Comparison of ENCODE assay signal across 25 mouse cellular contexts in genomic region chr16:46223084-46223600, GRCm38 (mm10).
"Had no signal": no experiment of that assay in that cellular context is flagged by ENCODE, and none has a peak within 500 bp of the region (broad histone marks: within the 10 kb centered on the region; RNA-seq: fewer than 3 reads in every experiment).

No protein-coding gene starts in this region.

- DNase-seq: gastrocnemius, adult 2 months; gastrocnemius, postnatal 10 days; gastrocnemius, postnatal 25 days; heart, adult 18-20 months; heart, postnatal 10 days; heart, postnatal 4 days; kidney, adult 18-20 months; kidney, adult 8-10 months; kidney, postnatal 10 days; kidney, postnatal 25 days; kidney, postnatal 4 days had no signal

- H3K27ac ChIP-seq: gastrocnemius, adult 2 months; heart, embryonic 10.5 days; hindbrain, embryonic 10.5 days; hindbrain, embryonic 12.5 days; hindbrain, embryonic 14.5 days; intestine, embryonic 15.5 days; layer of hippocampus, adult 2 months; left cerebral cortex, adult 2 months; limb, embryonic 13.5 days; limb, embryonic 15.5 days; liver, embryonic 12.5 days; liver, embryonic 14.5 days had no signal

- H3K4me3 ChIP-seq: gastrocnemius, adult 2 months; heart, embryonic 10.5 days; heart, embryonic 12.5 days; hindbrain, embryonic 10.5 days; hindbrain, embryonic 12.5 days; intestine, embryonic 15.5 days; layer of hippocampus, adult 2 months; left cerebral cortex, adult 2 months; limb, embryonic 13.5 days; limb, embryonic 15.5 days; liver, embryonic 12.5 days had no signal

- ATAC-seq: inflammation-experienced regulatory T-cells, adult 6 months; intestine, embryonic 15.5 days; intestine, postnatal 0 days; liver, embryonic 12.5 days had no signal

- H3K36me3 ChIP-seq: heart, embryonic 10.5 days; heart, embryonic 12.5 days; hindbrain, embryonic 10.5 days; hindbrain, embryonic 12.5 days; intestine, embryonic 15.5 days; limb, embryonic 13.5 days; limb, embryonic 15.5 days; liver, embryonic 12.5 days had no signal

- H3K27me3 ChIP-seq: heart, embryonic 12.5 days; hindbrain, embryonic 12.5 days; intestine, embryonic 15.5 days; limb, embryonic 13.5 days; limb, embryonic 15.5 days; liver, embryonic 12.5 days had no signal

- H3K9ac ChIP-seq: heart, embryonic 12.5 days; hindbrain, embryonic 12.5 days; hindbrain, embryonic 14.5 days; intestine, embryonic 15.5 days; limb, embryonic 13.5 days; limb, embryonic 15.5 days; liver, embryonic 12.5 days; liver, embryonic 14.5 days had no signal

- H3K9me3 ChIP-seq: heart, embryonic 10.5 days; heart, embryonic 12.5 days; hindbrain, embryonic 10.5 days; hindbrain, embryonic 12.5 days; intestine, embryonic 15.5 days; limb, embryonic 13.5 days; limb, embryonic 15.5 days; liver, embryonic 12.5 days had no signal

- H3K4me1 ChIP-seq: heart, embryonic 10.5 days; heart, embryonic 12.5 days; hindbrain, embryonic 10.5 days; hindbrain, embryonic 12.5 days; intestine, embryonic 15.5 days; limb, embryonic 13.5 days; limb, embryonic 15.5 days; liver, embryonic 12.5 days had no signal
